Mouse (Mus musculus) cerebellum, adult 2 months (tissue): ENCODE measurements around the gene Shank2. TPM values are rescaled to one million over a fixed set of nuclear protein-coding genes. Genes with fewer than 3 reads are reported as not detected.

ENCODE experiments used
- DNase-seq, 2 experiments: peaks; one replicate each; pipeline ENCODE4 v3.0.0; 2021
- H3K27ac ChIP-seq: fragments of 200-500 bp; 2 replicates; pipeline ENCODE4 v1.5.1; 2012; ENCODE audit warnings: low read length, control low read depth, inconsistent platforms; ENCODE audit not compliant: insufficient read depth
- H3K27me3 ChIP-seq: fragments of 200-500 bp; 2 replicates; pipeline ENCODE4 v1.6.1; 2012; ENCODE audit warnings: inconsistent platforms, mild to moderate bottlenecking, low read length, moderate library complexity; ENCODE audit not compliant: control insufficient read depth, insufficient read depth
- H3K4me1 ChIP-seq: fragments of 200-500 bp; 2 replicates; pipeline ENCODE4 v1.6.1; 2011; ENCODE audit warnings: low read length; ENCODE audit not compliant: control insufficient read depth, insufficient read depth
- H3K4me3 ChIP-seq: fragments of 200-500 bp; replicated peaks from 2 replicates; pipeline ENCODE3; 2011; ENCODE audit warnings: mild to moderate bottlenecking, low read depth, low read length, control low read depth; ENCODE audit not compliant: insufficient read depth
- CTCF ChIP-seq: fragments of 200-500 bp; IDR thresholded peaks from 2 replicates; pipeline ENCODE4 v1.5.1; 2011; ENCODE audit warnings: low read depth, mild to moderate bottlenecking, control low read depth, low read length, moderate library complexity, borderline replicate concordance; ENCODE audit not compliant: insufficient read depth
- POLR2A ChIP-seq: fragments of 200-500 bp; IDR thresholded peaks from 2 replicates; pipeline ENCODE4 v1.6.1; 2011; ENCODE audit warnings: low read length, control low read depth, borderline replicate concordance; ENCODE audit not compliant: insufficient read depth
- WGBS: fragments of 180-500 bp; shearing (Covaris S2); methylation state at CpG from one replicate; pipeline ENCODE4 v1.1.7; 2018; 5-methylcytosine and 5-hydroxymethylcytosine counted together
- polyA plus RNA-seq: library from polyadenylated mRNA; depleted of rRNA; stranded (reverse); fragments of >200 nt; gene quantifications from 2 replicates; pipeline ENCODE4 v1.2.3, GENCODE M21; 2012

Shank2 gene
- polyA plus RNA-seq, 1 experiment, result 46.3 TPM

GRCm38 (mm10) chr7:144316224-144316623 lies 314.5 kb downstream of the Shank2 start:
- Histone ChIP-seq H3K27me3 (no peaks in the 10 kb centered on the region), H3K27ac (no peak overlapping the region), H3K4me1 (no peaks in the 10 kb centered on the region; the same call in 1 of the 2 replicates), H3K4me3 (no peak overlapping the region)
- no peak for DNase-seq
- TF ChIP-seq POLR2A (no peak), CTCF (no peak)
- WGBS, result 89% methylated on average over 6 of the region's 6 CpGs

- no peak for TF ChIP-seq POLR2A
- no peak for TF ChIP-seq CTCF
- WGBS, result 61% methylated on average over 10 of the region's 10 CpGs
- no peak for DNase-seq
- Histone ChIP-seq H3K27ac (no peak overlapping the region), H3K4me1 (no peaks in the 10 kb centered on the region; the same call in 1 of the 2 replicates), H3K4me3 (no peak overlapping the region), H3K27me3 (no peaks in the 10 kb centered on the region)
These were observed 315.1 kb downstream of the Shank2 start for GRCm38 (mm10) chr7:144316797-144317196.

DNA sequence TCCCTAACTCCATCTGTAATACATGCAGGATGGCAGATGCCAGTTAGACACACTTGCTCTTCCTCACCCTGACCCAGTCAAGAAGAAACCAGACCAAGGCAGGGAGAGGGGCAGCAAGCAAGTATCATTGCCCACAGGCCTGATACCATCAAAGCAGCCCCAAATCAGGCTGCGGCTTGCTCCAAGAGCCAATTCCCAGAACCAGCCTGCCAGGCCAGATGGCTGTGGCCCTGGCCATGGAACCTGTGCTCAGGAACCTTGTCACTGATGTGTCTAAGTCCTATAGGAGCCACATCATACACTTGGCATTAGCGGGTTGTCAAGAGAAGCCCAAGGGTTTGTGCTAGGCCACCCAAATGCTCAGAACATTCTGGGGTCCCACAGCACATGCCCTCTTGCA lies 322.3 kb downstream of the Shank2 start:
- Histone ChIP-seq H3K4me3 (no peak overlapping the region), H3K27ac (no peak overlapping the region), H3K4me1 (peaks cover 9% of the 10 kb centered on the region), H3K27me3 (no peaks in the 10 kb centered on the region)
- no peak for DNase-seq
- TF ChIP-seq POLR2A, result no peak
- TF ChIP-seq CTCF, result no peak
- WGBS, result 93% methylated on average over 2 of the region's 2 CpGs

GRCm38 (mm10) chr7:144324861-144325260 lies 323.1 kb downstream of the Shank2 start:
- 71% methylated on average over 6 of the region's 6 CpGs for WGBS
- H3K27ac ChIP-seq, result no peak overlapping the region

DNA sequence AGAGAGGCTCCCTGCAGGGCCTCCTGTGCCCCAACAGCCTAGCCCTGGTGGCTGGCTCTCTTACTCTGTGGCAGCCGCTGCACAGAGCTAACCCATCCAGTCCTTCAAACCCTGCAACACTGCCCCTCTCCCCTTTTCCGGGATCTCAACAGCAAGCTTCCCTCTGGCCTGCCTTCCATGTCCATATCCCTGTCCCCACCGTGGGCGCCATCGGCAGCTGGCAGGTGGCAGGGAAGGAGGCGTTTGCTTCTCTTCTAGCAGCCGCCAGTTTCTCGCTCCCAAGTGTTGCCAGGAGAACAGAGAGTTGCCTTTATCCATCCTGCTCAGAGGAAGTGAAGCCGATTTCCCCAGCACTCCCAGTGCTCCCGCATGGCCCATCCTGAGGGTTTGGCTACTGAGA lies 323.9 kb downstream of the Shank2 start:
- Histone ChIP-seq H3K4me1 (peaks cover 18% of the 10 kb centered on the region), H3K27me3 (no peaks in the 10 kb centered on the region), H3K27ac (no peak overlapping the region), H3K4me3 (no peak overlapping the region)
- no peak for DNase-seq
- no peak for TF ChIP-seq POLR2A
- WGBS, result 61% methylated on average over 10 of the region's 10 CpGs

More at GRCm38 (mm10) chr7:144324861-144325260, 323.1 kb downstream of the Shank2 start:
- Histone ChIP-seq H3K4me1 (peaks cover 16% of the 10 kb centered on the region), H3K4me3 (no peak overlapping the region), H3K27me3 (no peaks in the 10 kb centered on the region)
- TF ChIP-seq POLR2A (no peak), CTCF (no peak)
- DNase-seq, result no peak

DNA sequence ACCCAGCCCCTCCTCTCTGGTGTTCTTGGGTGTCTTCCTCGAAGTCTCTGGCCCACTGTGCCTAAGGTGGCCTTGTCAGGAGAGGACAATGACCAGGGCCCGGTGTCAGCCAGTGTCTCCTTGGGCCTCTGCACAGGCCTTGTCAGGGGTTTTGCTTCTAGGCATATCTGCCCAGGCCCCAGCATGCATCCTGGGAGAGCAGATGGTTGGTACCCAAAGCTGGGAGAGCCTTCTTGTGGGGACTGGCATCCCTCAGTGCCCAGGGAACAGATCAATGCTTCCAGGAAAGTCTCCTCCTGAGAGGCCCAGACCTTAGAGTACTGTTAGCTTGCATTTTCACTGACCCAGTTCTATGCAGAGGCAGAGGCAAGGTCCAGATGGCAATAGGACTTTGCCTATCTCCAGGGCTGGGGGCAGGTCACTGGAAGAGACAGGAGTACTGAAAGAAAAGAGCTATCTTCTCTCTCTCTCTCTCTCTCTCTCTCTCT lies 327.7 kb downstream of the Shank2 start:
- Histone ChIP-seq H3K4me1 (peaks cover 13% of the 10 kb centered on the region), H3K4me3 (no peak overlapping the region), H3K27me3 (no peaks in the 10 kb centered on the region), H3K27ac (no peak overlapping the region)
- WGBS, result 47% methylated on average over 2 of the region's 2 CpGs
- DNase-seq, result peak; percentile 36 to 53
- TF ChIP-seq CTCF (no peak), POLR2A (no peak)

DNA sequence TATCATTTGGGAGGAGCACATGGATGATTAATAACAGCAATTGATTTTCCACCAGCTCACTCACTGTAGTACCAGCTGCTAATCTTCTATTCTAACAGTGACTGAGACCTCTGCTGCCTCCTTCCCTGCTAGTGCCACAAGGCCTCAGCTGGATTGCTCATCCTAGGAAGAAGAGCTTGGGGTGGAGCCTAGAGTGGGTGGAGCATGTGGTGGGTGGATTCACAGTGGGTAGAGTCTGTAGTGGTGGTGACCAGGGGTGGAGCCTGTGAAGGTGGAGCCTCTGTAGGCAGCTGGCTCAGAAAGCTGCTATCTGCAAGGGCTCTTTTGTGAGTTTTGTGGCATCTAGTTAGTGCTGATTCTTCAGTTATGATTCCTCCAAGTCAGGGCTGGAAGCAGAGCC lies 334.9 kb downstream of the Shank2 start:
- Histone ChIP-seq H3K27ac (no peak overlapping the region), H3K4me3 (no peak overlapping the region), H3K4me1 (peaks cover 2% of the 10 kb centered on the region), H3K27me3 (no peaks in the 10 kb centered on the region)
- no peak for DNase-seq
- TF ChIP-seq CTCF (no peak), POLR2A (no peak)

GRCm38 (mm10) chr7:144338694-144339093 lies 337.0 kb downstream of the Shank2 start:
- WGBS, result 88% methylated on average over 5 of the region's 5 CpGs
- no peak for DNase-seq
- TF ChIP-seq POLR2A, result no peak
- TF ChIP-seq CTCF, result no peak
- peaks cover 2% of the 10 kb centered on the region for H3K4me1 ChIP-seq
- no peaks in the 10 kb centered on the region for H3K27me3 ChIP-seq
- H3K27ac ChIP-seq, result no peak overlapping the region
- H3K4me3 ChIP-seq, result no peak overlapping the region

- Histone ChIP-seq H3K27ac (no peak overlapping the region), H3K27me3 (no peaks in the 10 kb centered on the region), H3K4me3 (no peak overlapping the region), H3K4me1 (peaks cover 2% of the 10 kb centered on the region)
- no peak for TF ChIP-seq CTCF
- 90% methylated on average over 6 of the region's 6 CpGs for WGBS
- DNase-seq, result no peak
These were observed 338.6 kb downstream of the Shank2 start for GRCm38 (mm10) chr7:144340376-144340775.
